Mouse (Mus musculus) mouse embryonic stem cell (cell line): ENCODE data around the gene Gm17334.

Experiments
- in situ Hi-C, 2 experiments: fragments of 300-500 bp; cut with MboI; formaldehyde crosslinking; loops; 1 replicate in 1 of 2; 3 replicates in 1 of 2; pipeline ENCODE4 v1.14.3; 2019 to 2020; ENCODE audit warnings: low sequenced_read_pairs in 2 of 2, low pct_unique_long_range_greater_than_20kb in 1 of 2, mixed read lengths in 1 of 2; ENCODE audit not compliant: unreplicated experiment in 1 of 2

Gm17334 gene

GRCm38 (mm10) chr11:53800036-53800435, 27.0 kb upstream of the Gm17334 start:
- in situ Hi-C loops = no loop called here

DNA sequence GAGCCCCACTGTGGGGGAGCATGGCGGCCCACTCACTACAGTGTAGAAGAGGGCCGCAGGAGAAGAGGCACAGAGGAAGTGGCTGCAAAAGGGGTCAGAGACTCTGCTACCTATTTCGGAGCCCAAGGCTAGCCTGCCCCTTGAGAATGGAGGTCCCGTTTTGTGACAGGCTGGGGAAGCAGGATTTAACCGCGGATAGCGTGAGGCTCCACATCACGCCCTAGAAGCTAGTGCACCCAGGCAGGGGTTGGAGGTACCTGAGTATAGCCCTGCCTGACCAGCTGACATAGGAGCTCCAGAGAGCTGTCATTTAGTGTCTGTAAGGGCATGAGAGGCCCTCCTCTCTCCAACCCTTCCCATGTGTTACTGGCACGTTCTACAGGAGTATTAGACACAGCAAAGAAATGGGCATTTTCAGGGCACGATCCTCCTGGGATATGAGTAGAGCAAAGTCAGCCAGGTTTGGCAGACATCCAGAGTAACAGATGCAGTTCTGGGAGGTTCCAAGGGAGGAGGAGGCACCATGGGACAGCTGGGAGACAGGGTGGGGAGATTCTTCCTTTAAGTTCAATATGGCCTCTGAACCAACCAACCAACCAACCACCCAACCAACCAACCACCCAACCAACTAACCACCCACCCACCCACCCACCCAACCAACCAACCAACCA, 25.2 kb upstream of the Gm17334 start:
- in situ Hi-C loops = no loop called here

DNA sequence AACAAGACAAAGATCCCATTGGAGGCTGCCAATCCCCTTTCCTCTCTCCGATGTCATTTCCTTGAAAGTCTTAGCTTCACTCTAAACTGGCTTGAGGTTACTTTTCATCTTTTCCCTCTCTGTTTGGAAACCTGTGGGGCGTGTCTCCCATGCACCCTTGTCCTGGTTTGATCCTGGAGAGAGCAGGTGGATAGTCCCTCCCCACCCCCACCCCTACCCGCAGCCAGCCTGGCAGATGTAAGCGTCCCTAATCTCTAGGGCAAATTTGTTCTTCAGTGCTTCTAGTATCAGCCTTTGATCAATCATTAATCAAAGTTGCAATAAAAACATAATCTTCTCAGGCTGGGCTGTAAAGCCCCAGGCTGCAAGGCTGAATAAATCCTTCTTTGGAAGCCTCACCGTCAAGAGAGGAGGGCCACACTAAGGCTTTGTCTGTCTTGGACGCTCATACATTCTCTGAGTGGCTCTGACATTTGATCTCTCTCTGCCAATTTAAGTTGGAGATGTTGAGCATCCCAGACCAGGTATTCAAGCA, 24.5 kb upstream of the Gm17334 start:
- in situ Hi-C loops = no loop called here

- in situ Hi-C loops = no loop called here
These were observed 23.6 kb upstream of the Gm17334 start for GRCm38 (mm10) chr11:53796409-53797151.

DNA sequence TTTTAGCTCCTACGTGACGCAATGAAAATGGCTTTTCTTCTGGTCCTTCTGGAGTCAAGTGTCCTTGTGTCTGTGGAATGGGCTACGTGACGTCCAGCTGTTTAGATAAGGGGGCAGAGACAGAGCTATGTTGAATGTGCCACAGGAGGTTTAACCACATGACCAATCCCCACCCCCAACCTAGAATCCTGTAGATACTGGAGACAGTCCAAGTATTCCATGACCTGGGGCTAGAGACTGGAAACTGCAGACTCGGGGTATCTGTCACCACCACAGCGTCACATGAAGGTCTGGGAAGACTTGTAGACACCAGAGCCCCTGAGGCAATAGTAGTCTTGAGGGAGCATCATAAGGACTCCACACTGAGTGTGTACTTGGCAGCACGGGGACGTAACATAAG, 22.8 kb upstream of the Gm17334 start:
- in situ Hi-C loops = no loop called here

- in situ Hi-C loops = no loop called here
These were observed 21.9 kb upstream of the Gm17334 start for GRCm38 (mm10) chr11:53794671-53795557.

DNA sequence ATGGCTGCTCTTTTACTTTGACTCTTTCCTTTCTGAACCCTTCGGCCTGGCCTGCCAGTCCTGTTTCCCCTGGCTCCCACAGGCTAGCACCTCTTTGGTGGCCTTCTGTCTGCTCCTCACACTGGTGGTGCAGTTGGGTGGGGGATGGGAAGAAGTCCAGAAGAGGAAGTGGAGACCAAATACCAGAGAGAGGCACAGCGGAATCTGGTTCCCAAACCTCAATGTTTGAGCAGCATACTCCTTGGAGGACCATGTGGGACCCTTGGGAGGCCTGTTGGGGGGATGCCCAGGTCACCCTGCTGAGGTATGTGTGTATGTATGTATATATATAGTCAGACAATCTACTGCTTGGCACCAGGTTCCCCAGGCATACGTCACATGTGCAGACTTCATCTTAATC, 21.0 kb upstream of the Gm17334 start:
- in situ Hi-C loops = no loop called here

DNA sequence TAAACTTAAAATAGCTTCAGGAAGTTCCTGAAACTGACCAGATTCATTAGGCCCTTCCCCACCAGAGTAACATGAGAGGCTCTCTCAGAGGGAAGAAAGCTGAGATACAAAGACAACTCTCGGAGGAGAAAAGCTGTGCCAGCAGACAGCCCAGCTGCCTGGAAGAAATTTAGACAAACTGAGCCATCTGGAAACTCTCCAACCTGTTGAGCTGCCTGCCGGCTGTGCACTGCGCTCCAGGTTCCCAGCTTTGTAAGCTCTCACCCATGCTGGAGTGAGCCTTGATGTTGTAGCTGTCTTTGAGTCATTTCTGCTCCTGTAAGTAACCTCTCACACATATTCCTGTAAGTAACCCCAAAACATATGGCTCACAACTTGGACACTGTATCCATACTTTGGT, 20.0 kb upstream of the Gm17334 start:
- in situ Hi-C loops = no loop called here

DNA sequence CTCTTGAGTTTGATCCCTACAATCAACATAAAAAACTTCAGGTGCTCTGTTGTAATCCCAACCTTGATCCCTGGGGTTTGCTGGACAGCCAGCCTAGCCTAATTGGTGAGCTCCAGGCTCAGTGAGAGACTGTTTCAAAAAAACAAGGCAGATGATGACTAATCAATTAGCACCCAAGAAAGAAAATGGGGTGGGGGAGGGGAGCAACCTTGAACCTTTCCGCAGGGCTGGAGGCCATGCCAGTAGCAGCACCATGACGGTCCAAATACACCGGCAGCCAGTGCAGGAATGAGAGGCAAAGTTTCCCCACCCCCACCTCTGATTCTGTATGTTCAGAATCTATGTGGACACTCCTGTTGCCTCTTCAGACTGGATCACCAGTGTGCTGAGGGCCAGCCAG, 16.3 kb upstream of the Gm17334 start:
- in situ Hi-C loops = no loop called here

- in situ Hi-C loops = no loop called here
These were observed 15.2 kb upstream of the Gm17334 start for GRCm38 (mm10) chr11:53788196-53788595.

DNA sequence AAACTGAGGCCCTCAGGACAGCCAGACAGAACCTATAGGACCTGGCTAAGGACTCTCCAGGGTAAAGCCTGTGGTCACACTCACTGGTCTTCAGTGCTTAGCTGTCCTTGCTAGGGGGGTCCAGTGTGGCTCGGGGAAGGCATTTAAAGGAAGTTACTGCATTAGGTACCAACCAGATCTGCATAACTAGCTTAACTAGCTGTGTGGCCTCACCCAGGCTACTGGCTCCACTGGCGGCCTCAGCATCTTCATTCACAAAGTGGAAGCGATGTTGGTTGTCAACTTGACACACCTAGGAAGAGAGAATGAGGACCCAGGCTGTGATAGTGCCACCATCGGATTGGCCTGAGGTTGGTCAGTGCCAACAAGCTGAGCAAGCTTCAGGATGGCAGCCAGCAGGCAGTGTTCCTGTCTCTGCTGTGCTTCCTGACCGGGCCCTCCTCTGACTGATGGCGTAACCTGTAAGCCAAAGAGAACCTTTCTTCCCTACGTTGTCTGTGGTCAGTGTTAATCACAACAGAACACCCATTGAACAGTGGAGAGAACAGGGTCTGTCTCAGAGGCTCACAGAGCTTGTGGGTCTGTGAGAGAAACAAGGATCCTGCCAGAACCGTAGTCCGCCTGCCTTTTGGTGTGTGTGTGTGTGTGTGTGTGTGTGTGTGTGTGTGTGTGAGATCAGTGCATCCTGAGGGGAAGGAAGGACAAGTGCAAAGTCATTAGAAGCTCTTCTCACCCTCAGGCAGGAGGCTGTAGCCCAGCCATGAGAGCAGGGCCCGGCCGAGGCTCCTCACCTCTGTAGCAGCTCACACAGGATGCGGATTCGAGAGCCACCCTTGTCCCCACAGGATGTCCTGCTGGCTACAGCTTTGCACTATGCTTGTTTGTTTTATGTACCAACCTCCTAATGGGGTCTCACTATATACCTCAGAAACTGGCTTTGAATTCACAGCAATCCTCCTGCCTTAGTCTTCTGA, 13.4 kb upstream of the Gm17334 start:
- in situ Hi-C loops = no loop called here

- in situ Hi-C loops = no loop called here
These were observed 12.4 kb upstream of the Gm17334 start for GRCm38 (mm10) chr11:53785311-53785936.

DNA sequence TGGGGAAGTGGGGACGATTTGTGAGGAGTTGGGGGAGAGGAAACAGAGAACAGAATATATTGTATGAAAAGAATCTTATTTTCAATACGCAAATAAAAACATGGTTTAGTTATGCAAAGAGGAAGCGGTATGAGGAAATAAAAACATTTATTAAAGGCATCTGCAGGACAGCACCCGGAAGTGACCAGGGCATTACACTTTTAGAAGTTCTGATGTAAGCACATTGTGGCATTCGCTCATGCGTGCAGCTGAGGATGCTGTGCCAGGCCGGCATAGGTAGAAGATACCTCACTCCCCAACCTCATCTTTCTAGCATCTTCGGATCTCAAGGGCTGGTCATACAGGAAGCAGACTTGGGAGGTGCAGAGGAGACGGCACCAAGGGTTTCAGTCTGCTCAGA, 10.3 kb upstream of the Gm17334 start:
- in situ Hi-C loops = no loop called here

DNA sequence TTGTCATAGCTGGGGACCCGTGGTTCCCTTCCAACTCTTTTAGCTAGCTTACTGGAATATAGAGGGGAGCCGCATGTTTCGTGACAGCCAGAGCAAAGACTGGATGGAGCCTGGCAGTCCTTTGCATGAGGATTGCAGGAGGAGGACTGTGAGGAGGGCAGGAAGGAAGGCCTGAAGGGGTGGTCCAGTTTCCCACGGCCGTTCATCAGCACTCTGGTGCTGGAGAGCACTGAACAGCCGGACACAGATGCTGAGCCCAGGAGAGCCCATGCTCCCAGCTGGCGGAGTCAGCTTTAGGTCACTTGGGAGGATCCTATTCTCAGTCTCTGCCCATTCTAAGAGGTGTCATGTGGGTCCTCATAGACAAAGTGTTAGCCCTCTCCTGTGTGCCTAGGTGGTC, 9.0 kb upstream of the Gm17334 start:
- in situ Hi-C loops = no loop called here

- in situ Hi-C loops = no loop called here
These were observed 8.3 kb upstream of the Gm17334 start for GRCm38 (mm10) chr11:53781201-53781775.

DNA sequence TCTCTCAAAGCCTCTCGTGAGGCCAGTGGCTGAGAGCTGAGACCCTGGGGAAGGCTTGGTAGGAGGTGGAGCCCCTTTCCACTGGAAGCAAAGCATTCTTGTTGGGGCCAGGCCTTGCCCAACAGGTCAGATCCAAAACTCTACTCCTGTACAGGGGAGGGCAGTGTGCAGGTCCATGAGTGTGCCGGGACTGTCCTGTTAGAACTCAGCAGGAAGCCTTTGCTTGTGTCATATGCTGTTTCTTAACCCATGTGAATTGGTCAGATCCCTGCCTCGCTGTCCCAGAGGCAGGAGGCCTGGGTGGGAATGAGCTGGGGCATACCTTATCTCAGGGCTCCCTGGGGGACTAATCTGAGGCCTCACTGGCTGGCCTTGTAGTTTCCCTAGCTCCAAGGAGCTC, 7.3 kb upstream of the Gm17334 start:
- in situ Hi-C loops = no loop called here

DNA sequence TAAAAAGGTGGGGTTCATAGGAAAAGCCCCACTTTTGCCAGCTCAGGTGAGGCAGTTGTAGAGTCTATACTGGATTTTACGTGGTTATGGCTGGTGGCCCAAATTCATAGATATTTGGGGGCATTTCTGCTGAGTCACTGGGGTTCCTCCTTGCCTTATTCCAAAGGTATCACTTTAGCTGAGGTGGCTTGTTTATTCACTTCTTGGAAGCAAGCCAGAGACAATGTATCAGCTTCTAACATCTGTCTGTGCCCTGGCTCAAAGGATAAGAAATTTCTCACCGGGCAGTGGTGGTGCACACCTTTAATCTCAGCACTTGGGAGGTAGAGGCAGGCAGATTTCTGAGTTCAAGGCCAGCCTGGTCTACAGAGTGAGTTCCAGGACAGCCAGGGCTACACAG, 6.8 kb upstream of the Gm17334 start:
- in situ Hi-C loops = no loop called here
